Mouse (Mus musculus) testis, adult 2 months (tissue): ENCODE data around the gene Rngtt.

Experiments used
- CTCF ChIP-seq: fragments of 200-500 bp; IDR thresholded peaks from 2 replicates; pipeline ENCODE4 v1.5.1; 2012; ENCODE audit warnings: low read depth, mild to moderate bottlenecking, inconsistent platforms, low read length, moderate library complexity; ENCODE audit not compliant: control insufficient read depth, insufficient read depth, insufficient replicate concordance
- POLR2A ChIP-seq: fragments of 200-500 bp; IDR thresholded peaks from 2 replicates; pipeline ENCODE4 v1.6.1; 2012; ENCODE audit warnings: low read depth, mild to moderate bottlenecking, inconsistent platforms, low read length, moderate library complexity; ENCODE audit not compliant: control insufficient read depth

DNA sequence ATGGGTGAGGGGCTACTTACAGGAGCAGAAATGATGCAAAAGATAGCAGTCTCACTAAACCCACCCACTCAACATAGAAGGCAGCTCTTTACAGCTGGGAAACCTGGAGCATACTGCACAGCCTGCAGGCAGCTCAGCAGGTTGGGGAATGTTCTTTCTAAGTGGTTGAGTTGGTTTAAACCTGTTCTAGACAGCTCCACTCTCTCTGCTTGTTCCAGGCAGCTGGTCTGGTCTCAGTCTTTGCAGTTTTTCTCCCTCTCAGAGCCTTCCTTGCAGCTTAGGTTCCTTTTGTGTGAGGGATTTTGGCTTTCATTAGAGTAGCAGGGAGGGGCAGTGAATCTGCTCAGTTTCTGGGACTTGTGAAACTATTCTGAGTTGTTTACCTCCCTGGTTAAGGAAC lies 67.5 kb downstream of the Rngtt start:
- TF ChIP-seq CTCF (no peak), POLR2A (no peak)
